8 mouse cellular contexts compared by ENCODE assay signal in the genomic region with DNA sequence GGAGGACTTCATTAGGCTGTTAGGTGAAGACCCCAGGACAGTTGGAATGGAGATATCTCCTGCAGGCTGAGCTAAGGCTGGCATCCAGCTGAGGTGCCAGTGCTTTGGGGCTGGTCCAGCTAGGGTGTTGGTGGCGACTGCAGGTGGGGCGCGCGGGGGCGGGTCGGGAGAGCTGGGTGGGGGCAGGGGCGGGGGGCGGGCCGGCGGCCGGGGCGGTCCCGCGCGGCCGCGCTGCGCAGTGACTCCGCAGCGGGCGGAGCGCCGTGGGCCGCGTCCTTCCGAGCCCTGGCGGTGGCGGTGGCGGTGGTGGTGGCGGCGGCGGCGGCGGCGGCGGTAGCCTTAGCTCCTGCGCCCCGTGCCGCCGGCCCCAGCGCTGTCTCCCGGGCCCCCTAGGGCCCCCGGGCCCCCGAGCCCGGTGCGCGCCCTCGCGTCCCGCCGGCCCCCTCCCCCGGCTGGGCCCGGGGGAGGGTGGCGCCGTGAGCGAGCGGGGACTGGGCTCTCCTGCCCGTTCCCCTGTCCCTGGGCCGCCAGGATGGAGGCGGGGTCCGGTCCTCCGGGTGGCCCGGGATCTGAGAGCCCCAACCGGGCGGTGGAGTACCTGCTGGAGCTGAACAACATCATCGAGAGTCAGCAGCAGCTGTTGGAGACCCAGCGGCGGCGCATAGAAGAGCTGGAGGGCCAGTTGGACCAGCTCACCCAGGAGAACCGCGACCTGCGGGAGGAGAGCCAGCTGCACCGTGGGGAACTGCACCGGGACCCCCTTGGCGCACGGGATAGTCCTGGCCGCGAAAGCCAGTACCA. TPM values are rescaled to one million over a fixed set of nuclear protein-coding genes. Genes with fewer than 3 reads are reported as not detected.
DNase-seq lines count a peak whose midpoint lies in the region; ATAC-seq and TF ChIP-seq lines count a peak whose summit lies in the region.

Gene Iqsec2, plus strand, starts transcription at position 328 of the 801 bp plus-strand sequence.

- H3K79me2 ChIP-seq in liver, adult 2 months (ENCODE audit: control insufficient read depth, insufficient read depth, low read length): no peaks in the 10 kb centered on the region
- no peaks in the 10 kb centered on the region for H3K79me2 ChIP-seq in myocyte (ENCODE audit: control insufficient read depth, insufficient read depth)

- peak within 1 kb of the TSS; percentile 75 for H3K4me2 ChIP-seq in intestine, embryonic 16.5 days (ENCODE audit: low read depth, low read length)
- peak within 1 kb of the TSS; percentile 66 for H3K4me2 ChIP-seq in myocyte (ENCODE audit: low read depth)

- TF ChIP-seq CTCF in liver, adult 2 months (IDR thresholded peaks at IDR 0.05; ENCODE audit: low read depth, low read length): no peak

- peak; percentile 74 for ATAC-seq in intestine, embryonic 16.5 days
- ATAC-seq in monocyte, adult 5-6 weeks (replicated peaks; ENCODE audit: insufficient number of reproducible peaks, low FRiP score, low TSS enrichment, poor library complexity, severe bottlenecking): no peak

- peaks cover 30% of the 10 kb centered on the region for H3K27me3 ChIP-seq in intestine, embryonic 16.5 days (replicated peaks; ENCODE audit: control insufficient read depth, insufficient read depth, low read length)
- no peaks in the 10 kb centered on the region for H3K27me3 ChIP-seq in liver, adult 2 months (ENCODE audit: control insufficient read depth, insufficient read depth, low read length)
- H3K27me3 ChIP-seq in myocyte (ENCODE audit: control insufficient read depth, insufficient read depth, insufficient read length): no peaks in the 10 kb centered on the region

- 0 out of 2 replicates have a peak, but pooled peaks cover 3% of the 10 kb centered on the region for H3K4me1 ChIP-seq in intestine, embryonic 16.5 days (ENCODE audit: control insufficient read depth, insufficient read depth, low read length)
- H3K4me1 ChIP-seq in liver, adult 2 months (ENCODE audit: control insufficient read depth, insufficient read depth, low read length): no peaks in the 10 kb centered on the region; the same call in none of the 2 replicates

- H3K4me3 ChIP-seq in intestine, embryonic 16.5 days (ENCODE audit: low read length): peak within 1 kb of the TSS; percentile 65
- peak within 1 kb of the TSS; percentile 92 for H3K4me3 ChIP-seq in liver, adult 2 months (ENCODE audit: insufficient read depth, low read depth, low read length)
- H3K4me3 ChIP-seq in myocyte: peak within 1 kb of the TSS; percentile 29

- peak; percentile 8 for DNase-seq in thymus, postnatal 14 days
- DNase-seq in thymus, adult 18-20 months: no peak
- peak; percentile 59 to 77 for DNase-seq in cerebellum, postnatal 25 days
- DNase-seq in gastrocnemius, postnatal 4 days (ENCODE audit: low spot score in 2 of 2): peak in 1 of 2 experiments; percentile 16
- DNase-seq in liver, adult 2 months (ENCODE audit: extremely low read depth, low read depth, low spot score): no peak

- peak within 1 kb of the TSS; percentile 68 for H3K9ac ChIP-seq in intestine, embryonic 16.5 days (ENCODE audit: low read depth, low read length)
- peak within 1 kb of the TSS; percentile 80 for H3K9ac ChIP-seq in liver, adult 2 months (ENCODE audit: low read depth, low read length)

- peak within 1 kb of the TSS; percentile 39 for H3ac ChIP-seq in myocyte (ENCODE audit: control insufficient read depth, insufficient read length)

- TF ChIP-seq POLR2A in liver, adult 2 months (IDR thresholded peaks at IDR 0.05; ENCODE audit: extremely low read depth, insufficient read depth, low read length): no peak
- peak; percentile 54 for TF ChIP-seq POLR2A in myocyte (IDR thresholded peaks at IDR 0.05; ENCODE audit: insufficient read length, low read depth)

- no peak within 1 kb of the TSS for H3K27ac ChIP-seq in intestine, embryonic 16.5 days (ENCODE audit: low read length)
- H3K27ac ChIP-seq in liver, adult 2 months (replicated peaks; ENCODE audit: insufficient read depth, low read depth, low read length): no peak within 1 kb of the TSS

- H3K36me3 ChIP-seq in intestine, embryonic 16.5 days (ENCODE audit: control insufficient read depth, insufficient read depth, low read length): no peaks in the 10 kb centered on the region
- H3K36me3 ChIP-seq in liver, adult 2 months (ENCODE audit: control insufficient read depth, insufficient read depth, low read length): no peaks in the 10 kb centered on the region
- H3K36me3 ChIP-seq in myocyte (ENCODE audit: control insufficient read depth, insufficient read depth): no peaks in the 10 kb centered on the region

- 12% methylated on average over 20 of the region's 78 CpGs for WGBS in intestine, embryonic 16.5 days
- under 1% methylated on average over 53 of the region's 78 CpGs for WGBS in liver, adult 2 months

- no peaks in the 10 kb centered on the region for H3K9me3 ChIP-seq in intestine, embryonic 16.5 days (ENCODE audit: control insufficient read depth, low read length)

TF ChIP-seq in myocyte, 11 proteins besides CTCF, POLR2A, EP300 and RAD21:
- TF ChIP-seq MAX (IDR thresholded peaks at IDR 0.05; ENCODE audit: low read depth) (no peak), E2F4 (IDR thresholded peaks at IDR 0.05; ENCODE audit: insufficient read depth) (no peak), POLR2AphosphoS2 (IDR thresholded peaks at IDR 0.05; ENCODE audit: insufficient read length, low read depth) (no peak), USF1 (IDR thresholded peaks at IDR 0.05; ENCODE audit: low read depth) (no peak), TCF3 (IDR thresholded peaks at IDR 0.05; ENCODE audit: insufficient read length, low read depth) (no peak), MYOG (IDR thresholded peaks at IDR 0.05; ENCODE audit: control insufficient read depth in 1 of 3, insufficient read depth in 1 of 3, insufficient read length in 2 of 3, low read depth in 2 of 3) (no peak), REST (IDR thresholded peaks at IDR 0.05; ENCODE audit: insufficient read depth, insufficient read length) (no peak), SRF (IDR thresholded peaks at IDR 0.05; ENCODE audit: control insufficient read depth, insufficient read length, low read depth) (no peak), TCF12 (IDR thresholded peaks at IDR 0.05; ENCODE audit: insufficient read depth, poor library complexity, severe bottlenecking) (no peak), MYOD1 (IDR thresholded peaks at IDR 0.05; ENCODE audit: control insufficient read depth in 1 of 3, insufficient read length in 2 of 3, low read depth in 2 of 3) (no peak), CEBPB (IDR thresholded peaks at IDR 0.05; ENCODE audit: insufficient read depth, poor library complexity, severe bottlenecking) (no peak)

RNA-seq across cellular contexts. Expression of gene Iqsec2, which starts in this region (rescaled TPM):
- total RNA-seq in gastrocnemius, postnatal 4 days (2021): 10 to 100 TPM; 18.0 to 18.9 TPM
- polyA plus RNA-seq in intestine, embryonic 16.5 days (2015; fragmentation: Nextera tagmentation; extraction: Ambion mirVana): 4.2 and 4.4 TPM in 2 replicates
- total RNA-seq in liver, adult 2 months (2014; rRNA removed): 4.1 and 4.8 TPM in 2 replicates
- polyA plus RNA-seq in liver, adult 2 months (2012; rRNA removed): 9.5 and 11.5 TPM in 2 replicates
- 11.2 TPM for polyA plus RNA-seq in myocyte (2012; fragmentation: generic; extraction: Trizol)
- 1.8 to 6.0 TPM (median 3.0 TPM) in 3 replicates for total RNA-seq in monocyte, adult 5-6 weeks (2017)

Comparison
In these comparisons a context has a peak if more than half of its experiments do, and no peak if none do; other contexts are left out.
1. DNase-seq: peak in thymus, postnatal 14 days (single experiment) and cerebellum, postnatal 25 days (2 of 2); none in thymus, adult 18-20 months (0 of 2) and liver, adult 2 months (single experiment).
2. H3K4me3 ChIP-seq: peak in every context shown above with its lines; median percentile 92 in liver, adult 2 months; 65 in intestine, embryonic 16.5 days; 29 in myocyte.